Mouse (Mus musculus) neutrophil, adult 65 days (primary cell): Measurements from ENCODE around the gene Wfdc17. TPM values are rescaled to one million over a fixed set of nuclear protein-coding genes. Genes with fewer than 3 reads are reported as not detected.

Experiments
- total RNA-seq: library from RNA; stranded (reverse); gene quantifications from 2 replicates; pipeline ENCODE4 v1.2.4, GENCODE M21; 2023

Gene Wfdc17
- total RNA-seq = 38.1 and 51.9 TPM in 2 replicates

GRCm38 (mm10) chr11:83703705-83704104 is at the start of gene Wfdc17:
Wfdc17 (plus strand) TSS chr11:83703991.

DNA sequence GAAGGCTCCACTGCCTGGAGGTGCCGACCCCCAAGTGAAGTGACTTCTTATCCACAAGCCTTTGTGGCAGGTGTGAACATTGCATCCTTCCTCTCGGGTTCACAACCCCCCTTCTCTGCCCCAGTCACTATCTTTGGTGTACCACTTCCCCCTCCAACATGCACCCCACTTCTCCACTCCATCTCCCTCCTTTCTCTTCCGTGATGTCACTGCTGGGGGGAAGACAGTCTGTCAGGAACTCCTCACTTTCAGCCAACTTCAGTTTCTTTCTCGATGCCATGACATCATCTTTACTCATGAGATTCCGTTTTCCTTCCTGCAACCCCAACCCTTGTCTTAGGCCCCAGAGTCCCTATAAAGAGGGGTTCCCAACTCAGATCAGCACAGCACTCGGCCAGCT is 41.6 kb upstream of the Wfdc17 start, which contains the start of gene Ccl4:
Gene Ccl4 (plus strand): TSS at position 381 of the 400 bp plus-strand sequence.

GRCm38 (mm10) chr11:83708715-83709114 is 4.9 kb downstream of the Wfdc17 start, which contains the start of gene Wfdc18:
Wfdc18 (plus strand) TSS chr11:83709015.

GRCm38 (mm10) chr11:83746681-83747080 is 42.9 kb downstream of the Wfdc17 start, which contains the start of gene Wfdc21:
Wfdc21 (plus strand) TSS chr11:83746940.

DNA sequence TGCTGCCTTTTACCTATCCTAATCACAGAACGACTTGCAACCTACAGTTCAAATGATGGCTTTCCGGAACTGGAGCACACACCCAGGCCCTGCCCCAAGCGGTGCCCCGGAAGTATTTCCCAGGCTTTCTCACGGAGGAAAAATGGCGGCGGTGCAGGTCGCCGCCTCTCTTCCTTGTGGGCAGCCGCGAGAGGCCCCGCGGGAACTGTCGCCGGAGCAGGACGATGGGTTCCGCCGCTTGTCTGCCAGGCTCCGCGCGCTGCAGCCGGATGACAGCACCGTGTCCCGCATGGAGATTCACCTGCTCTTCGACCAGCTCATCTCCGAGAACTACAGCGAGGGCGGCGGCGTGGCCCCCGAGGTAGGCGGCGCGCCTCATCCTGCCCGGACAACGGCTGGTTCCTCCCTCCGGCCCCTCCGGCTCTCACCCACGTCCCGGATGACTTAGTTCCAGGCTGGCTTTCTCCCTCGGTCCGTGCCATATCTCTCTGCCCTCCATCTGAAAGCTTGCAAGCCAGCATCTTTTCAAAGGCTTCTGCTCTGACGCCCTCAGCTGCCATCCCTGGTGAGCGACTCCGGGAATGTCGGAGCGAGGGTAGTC is 49.9 kb downstream of the Wfdc17 start, which contains the start of gene Heatr6:
Gene Heatr6 (plus strand): TSS at position 116 of the 601 bp plus-strand sequence.

Other genes with a start within 250 kb of the Wfdc17 start
- 1.5 and 1.7 TPM in 2 replicates for gene Mmp28, start 240.9 kb upstream of the Wfdc17 start, total RNA-seq
- gene Taf15, start 230.9 kb upstream of the Wfdc17 start, total RNA-seq = 61.8 and 81.9 TPM in 2 replicates
- gene Heatr9, start 181.8 kb upstream of the Wfdc17 start, total RNA-seq = not detected in 2 replicates
- gene Ccl5, start 173.5 kb upstream of the Wfdc17 start, total RNA-seq = not detected in 2 replicates
- 59.9 and 130 TPM in 2 replicates for gene Ccl9, start 125.4 kb upstream of the Wfdc17 start, total RNA-seq
- 672 and 1,042 TPM in 2 replicates for gene Ccl6, start 110.9 kb upstream of the Wfdc17 start, total RNA-seq
- not detected in 2 replicates for gene Rpl9-ps1, start 58.4 kb upstream of the Wfdc17 start, total RNA-seq
- gene Ccl3, start 54.6 kb upstream of the Wfdc17 start, total RNA-seq = 78.2 and 98.1 TPM in 2 replicates
- 18.8 and 19.9 TPM in 2 replicates for gene Ccl4, start 41.4 kb upstream of the Wfdc17 start, total RNA-seq
- gene Wfdc18, start 5.0 kb downstream of the Wfdc17 start, total RNA-seq = not detected in 2 replicates
- 677 and 813 TPM in 2 replicates for gene Wfdc21, start 42.9 kb downstream of the Wfdc17 start, total RNA-seq
- 28.1 and 35.7 TPM in 2 replicates for gene Heatr6, start 49.7 kb downstream of the Wfdc17 start, total RNA-seq
- gene Hnf1b, start 146.1 kb downstream of the Wfdc17 start, total RNA-seq = not detected in 2 replicates
- 25.2 and 26.1 TPM in 2 replicates for gene Ddx52, start 238.1 kb downstream of the Wfdc17 start, total RNA-seq